Mouse (Mus musculus): ENCODE results near the gene Zfp609.

DNA sequence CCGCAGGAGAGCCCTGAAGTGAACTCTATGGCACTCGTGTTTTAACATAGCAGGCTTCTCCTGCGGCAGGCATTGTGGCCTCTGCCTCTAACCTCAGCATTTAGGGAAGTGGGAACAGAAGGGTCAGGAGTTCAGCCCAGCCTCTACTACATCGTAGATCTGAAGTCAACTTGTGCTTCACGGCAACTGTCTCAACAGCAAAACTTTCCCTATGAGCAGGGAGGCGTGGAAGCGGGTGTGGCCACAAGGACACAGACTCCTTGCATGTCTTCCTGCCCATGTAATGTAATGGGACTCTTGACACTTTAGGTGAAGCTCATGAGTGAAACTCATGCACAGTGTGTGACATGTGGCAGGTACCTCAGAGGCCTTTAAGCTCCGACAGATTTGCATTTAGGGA, 171.8 kb downstream of the Zfp609 start:
- TF ChIP-seq POLR2A (IDR thresholded peaks at IDR 0.05; ENCODE audit: low read depth, low read length): no peak
- no peak for TF ChIP-seq CTCF (IDR thresholded peaks at IDR 0.05; ENCODE audit: extremely low read depth, insufficient read length, insufficient replicate concordance, low read depth, low read length)
